14 mouse cellular contexts compared by ENCODE assay signal in the genomic region with DNA sequence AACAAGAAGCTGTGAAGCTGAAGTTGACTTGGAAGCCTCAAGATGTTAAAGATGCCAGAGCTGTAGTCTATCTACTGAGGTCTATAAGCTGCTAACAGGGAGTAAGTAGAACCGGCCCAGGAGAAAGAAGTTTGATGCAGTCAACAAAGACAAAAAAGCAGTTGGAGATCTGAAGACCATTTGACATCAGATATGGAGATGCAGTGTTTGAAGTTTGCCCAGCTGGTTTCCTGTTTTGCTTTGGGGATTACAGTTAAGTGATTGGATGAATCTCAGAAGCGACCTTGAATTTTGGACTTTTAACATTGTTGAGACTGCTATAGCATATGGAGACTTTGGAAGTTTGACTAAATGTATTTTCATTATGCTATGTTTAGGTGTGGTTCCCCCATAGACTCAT.
"Had no signal": no experiment of that assay in that cellular context is flagged by ENCODE, and none has a peak within 500 bp of the region (broad histone marks: within the 10 kb centered on the region; RNA-seq: fewer than 3 reads in every experiment).

No protein-coding gene starts in this region.

- H3K4me3 ChIP-seq: left cerebral cortex, adult 2 months; limb, embryonic 12.5 days; limb, embryonic 15.5 days; midbrain, embryonic 12.5 days; midbrain, embryonic 15.5 days had no signal

- H3K4me1 ChIP-seq: limb, embryonic 12.5 days; limb, embryonic 15.5 days; midbrain, embryonic 12.5 days; midbrain, embryonic 15.5 days had no signal

- DNase-seq: kidney, adult 2 months; kidney, postnatal 25 days; layer of hippocampus, postnatal 36 days; left cerebral cortex, postnatal 4 days; liver, postnatal 0 days; lung, embryonic 14.5 days had no signal

- H3K36me3 ChIP-seq: limb, embryonic 12.5 days; limb, embryonic 15.5 days; midbrain, embryonic 12.5 days; midbrain, embryonic 15.5 days had no signal

- H3K27me3 ChIP-seq: limb, embryonic 12.5 days; limb, embryonic 15.5 days; midbrain, embryonic 12.5 days; midbrain, embryonic 15.5 days had no signal

- H3K27ac ChIP-seq: kidney, postnatal 0 days; left cerebral cortex, adult 2 months; limb, embryonic 12.5 days; limb, embryonic 15.5 days; liver, embryonic 14.5 days; macrophage; midbrain, embryonic 12.5 days; midbrain, embryonic 15.5 days had no signal
